Mouse (Mus musculus) ovary, adult 18-20 months (tissue): ENCODE data around the gene Muc1.
"Not testable (repeated sequence)": the region's sequence is repeated elsewhere in the genome, so short reads cannot be mapped to it uniquely, and the experiment has no call there.

Source experiments
- DNase-seq: peaks from one replicate; pipeline ENCODE4 v3.0.0; 2022; ENCODE audit warnings: low spot score, mixed read lengths

The Muc1 gene

DNA sequence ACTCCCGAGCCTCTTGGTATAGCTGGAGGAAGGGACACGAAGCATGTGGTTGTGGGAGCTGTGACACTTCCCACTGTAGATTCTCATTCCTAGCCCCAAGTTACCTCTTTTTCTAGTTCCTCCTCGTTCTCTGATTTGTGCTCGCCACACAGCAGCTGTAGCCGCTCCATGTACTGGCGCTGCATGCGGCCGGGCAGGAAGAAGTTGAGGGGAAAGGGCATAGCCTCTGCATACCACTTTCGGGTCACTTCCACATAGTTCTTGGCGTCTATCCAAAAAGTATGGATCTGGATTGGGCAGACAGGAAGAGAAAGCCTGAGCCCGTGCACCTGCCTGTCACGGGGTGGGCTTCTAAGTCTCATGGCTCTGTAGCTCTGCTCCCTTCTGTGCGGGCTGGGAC lies 18.7 kb upstream of the Muc1 start:
- DNase-seq = no peak

DNA sequence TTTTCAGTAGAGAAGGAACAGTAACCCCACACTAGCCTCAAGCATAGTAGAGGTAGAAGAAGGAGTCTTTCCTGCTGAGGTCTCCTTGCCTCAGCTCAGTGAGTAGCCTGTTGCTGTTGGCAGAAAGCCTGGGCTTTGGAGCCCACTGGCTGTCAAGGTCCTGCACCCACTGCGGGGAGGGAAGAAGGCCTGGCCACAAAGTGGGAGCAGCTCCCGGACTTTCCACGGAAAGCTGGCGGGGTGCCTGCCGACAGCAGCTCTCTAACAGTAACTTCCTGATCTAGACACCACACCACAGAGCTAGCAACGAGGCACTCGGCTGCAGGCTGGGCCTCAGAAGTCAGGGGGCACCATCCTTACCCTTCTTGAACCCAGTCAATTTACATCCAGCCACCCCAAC lies 18.1 kb upstream of the Muc1 start:
- peak; percentile 49 for DNase-seq

DNA sequence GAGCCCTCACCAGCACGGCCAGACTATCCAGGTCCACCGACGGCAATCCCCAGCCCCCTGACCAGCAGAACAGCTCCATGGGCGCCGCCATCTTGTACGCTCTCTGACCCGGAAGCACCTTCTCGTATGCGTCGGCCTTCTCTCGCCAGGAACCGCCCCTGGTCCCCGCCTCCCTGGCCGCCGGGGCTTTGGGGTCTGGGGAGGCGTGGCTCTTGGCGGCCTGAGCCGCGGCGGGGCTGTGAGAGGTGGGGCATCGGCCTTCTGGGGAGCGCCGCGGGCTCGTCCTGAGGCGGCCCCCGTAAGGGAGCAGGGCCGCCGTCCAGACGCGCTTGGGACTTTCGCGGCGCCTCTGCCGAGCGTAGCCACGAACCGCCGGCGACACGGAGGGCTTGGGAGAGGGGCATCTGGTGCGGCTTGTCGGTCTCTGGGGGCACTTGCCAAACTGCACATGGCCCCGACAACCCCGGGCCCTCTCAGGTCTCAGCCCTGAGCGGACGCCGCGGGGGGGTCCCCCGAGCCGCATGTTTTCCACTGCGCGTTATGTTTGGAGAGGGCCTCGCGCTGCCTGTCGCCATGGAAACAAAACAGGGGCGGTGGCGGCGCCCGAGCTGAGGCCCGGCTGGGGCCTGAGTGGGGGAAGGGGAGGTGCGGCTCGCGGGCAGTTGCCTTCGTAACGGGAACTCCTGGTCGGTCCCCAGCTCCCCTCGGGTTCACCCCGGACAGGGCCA lies 14.9 kb upstream of the Muc1 start:
- DNase-seq = peak; percentile 93

GRCm38 (mm10) chr3:89214681-89215411 lies 14.0 kb upstream of the Muc1 start, which contains the start of gene Thbs3:
Thbs3 (plus strand) TSS chr3:89215180.
- no peak for DNase-seq

- DNase-seq = peak; percentile 58
Measured at GRCm38 (mm10) chr3:89215853-89216252, 13.0 kb upstream of the Muc1 start.

GRCm38 (mm10) chr3:89216407-89216806 lies 12.4 kb upstream of the Muc1 start:
- not testable (repeated sequence) for DNase-seq

- no peak for DNase-seq
Measured at GRCm38 (mm10) chr3:89218271-89218670, 10.6 kb upstream of the Muc1 start.

DNA sequence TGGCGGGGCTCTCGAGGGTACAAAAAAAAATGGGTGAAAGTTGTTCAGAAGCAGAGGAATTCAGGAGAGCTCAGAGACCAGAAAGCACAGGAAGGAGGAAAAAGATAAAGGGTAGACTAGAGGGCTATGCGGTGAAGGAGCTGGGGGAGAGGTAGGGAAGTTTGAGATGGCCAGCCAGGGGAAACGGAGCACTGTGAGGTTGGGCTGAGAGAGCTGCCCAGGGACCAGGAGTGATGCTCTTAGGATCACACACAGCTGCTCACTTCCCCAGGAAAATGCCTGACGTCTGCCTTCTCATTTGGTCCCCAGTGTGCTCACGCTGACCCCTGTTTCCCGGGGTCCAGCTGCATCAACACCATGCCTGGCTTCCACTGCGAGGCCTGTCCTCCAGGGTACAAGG lies 9.3 kb upstream of the Muc1 start:
- no peak for DNase-seq

DNA sequence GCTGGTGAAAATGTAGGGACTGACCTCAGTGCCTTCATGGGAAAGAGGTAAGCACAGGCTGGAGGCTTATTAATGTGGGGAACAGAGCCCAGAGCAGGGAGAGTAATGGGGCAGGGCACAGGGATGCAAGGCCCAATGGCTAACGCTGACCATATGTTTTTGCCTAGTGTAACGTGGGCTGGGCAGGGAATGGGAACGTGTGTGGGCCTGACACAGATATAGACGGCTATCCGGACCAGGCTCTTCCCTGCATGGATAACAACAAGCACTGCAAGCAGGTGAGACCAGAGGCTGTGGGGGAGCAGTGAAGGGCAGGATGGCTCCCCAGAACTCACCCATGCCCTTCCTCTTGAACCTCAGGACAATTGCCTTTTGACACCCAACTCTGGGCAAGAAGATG lies 7.7 kb upstream of the Muc1 start:
- DNase-seq = no peak

DNA sequence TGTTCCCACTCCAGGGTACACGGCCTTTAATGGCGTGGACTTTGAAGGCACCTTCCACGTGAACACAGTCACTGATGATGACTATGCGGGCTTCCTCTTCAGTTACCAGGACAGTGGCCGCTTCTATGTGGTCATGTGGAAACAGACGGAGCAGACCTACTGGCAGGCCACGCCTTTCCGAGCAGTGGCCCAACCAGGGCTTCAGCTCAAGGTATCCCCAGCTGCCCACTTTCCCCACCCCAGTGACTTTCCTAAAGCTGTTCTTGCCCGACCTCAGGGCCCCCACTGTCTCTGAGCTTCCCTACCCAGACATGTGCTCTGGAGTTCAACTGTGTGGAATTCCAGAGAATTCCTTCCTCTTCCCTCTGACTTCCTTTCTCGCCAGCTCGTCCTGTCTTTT lies 4.1 kb upstream of the Muc1 start:
- DNase-seq = no peak

- DNase-seq = no peak
Measured at GRCm38 (mm10) chr3:89225321-89225815, 3.5 kb upstream of the Muc1 start.

DNA sequence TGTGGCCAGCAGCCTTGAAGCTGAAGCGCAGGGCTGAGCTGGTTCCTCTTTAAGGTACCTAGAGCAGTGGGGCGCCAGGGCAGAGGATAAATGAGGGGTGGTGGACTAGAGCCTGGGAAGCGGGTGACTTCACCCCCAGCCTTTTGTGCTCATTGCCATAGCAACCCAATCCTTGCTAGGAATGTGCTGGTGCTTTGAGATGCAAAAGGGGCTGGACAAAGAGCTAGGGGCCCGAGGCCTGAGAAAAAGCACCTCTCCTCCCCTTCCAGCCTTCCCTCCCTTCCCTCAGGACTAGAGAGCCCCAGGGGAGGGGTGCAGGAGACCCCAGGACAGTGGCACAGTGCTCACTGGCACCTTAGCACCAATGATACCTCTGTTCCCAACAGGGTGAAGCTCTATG lies 2.9 kb upstream of the Muc1 start:
- DNase-seq = no peak

DNA sequence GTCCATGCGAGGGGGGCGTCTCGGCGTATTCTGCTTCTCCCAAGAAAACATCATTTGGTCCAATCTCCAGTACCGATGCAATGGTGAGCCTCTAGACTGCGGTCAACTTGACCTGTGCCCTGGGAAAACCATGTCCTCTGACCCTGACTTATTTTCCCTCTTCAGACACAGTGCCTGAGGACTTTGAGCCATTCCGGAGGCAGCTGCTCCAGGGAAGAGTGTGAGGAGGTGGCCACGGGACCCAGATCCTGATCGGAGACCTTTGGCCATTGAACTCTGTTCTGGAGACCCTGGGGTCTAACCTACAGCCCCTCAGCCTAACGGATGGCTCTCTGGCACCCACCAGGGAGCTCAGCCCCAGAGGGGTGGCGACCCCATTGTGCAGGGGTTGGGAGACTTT lies 2.5 kb upstream of the Muc1 start:
- DNase-seq = no peak

- DNase-seq = no peak
Measured at GRCm38 (mm10) chr3:89226900-89227299, 2.0 kb upstream of the Muc1 start, which contains the start of gene Mtx1. Mtx1 (minus strand) TSS chr3:89227088.

DNA sequence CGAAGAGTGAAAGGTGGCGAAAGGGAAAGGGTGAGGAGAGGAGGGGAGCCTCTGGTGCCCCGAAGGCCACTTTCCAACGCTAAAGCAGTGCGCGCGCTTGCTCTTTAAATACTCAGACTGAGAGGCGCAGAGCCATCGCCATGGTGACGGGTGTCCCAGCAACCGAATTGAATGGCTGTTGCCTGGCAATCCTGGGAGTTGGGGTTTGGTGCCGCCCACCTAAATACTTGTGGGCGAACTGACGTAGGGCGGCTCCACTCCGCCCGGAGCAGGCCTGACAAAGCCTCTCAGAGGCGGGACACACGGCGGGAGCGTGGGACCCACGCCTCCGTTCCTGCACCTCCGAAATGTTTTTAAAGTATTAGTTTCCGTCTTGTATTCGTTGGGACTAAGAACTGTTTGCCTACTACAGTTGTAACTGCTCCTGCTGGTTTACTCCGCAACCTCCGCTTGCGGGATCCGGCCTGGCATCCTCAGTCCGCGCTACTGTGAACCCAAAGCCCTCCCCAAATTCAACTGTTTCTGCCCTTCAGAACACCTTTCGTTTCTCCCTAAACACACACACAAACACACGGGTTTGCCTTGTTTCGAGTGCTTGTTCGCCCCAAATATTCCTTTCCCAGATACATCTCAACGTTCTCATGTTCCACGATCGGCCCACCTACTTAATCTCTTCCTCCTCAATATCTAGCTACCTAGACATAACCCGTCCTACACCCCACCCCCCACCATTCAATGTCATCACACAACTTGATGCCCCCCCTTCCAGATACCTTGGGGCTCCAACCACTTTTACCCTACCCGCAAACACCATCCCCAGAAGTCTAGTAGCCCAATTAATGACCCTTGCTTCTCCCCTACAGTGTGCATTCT lies 1.3 kb upstream of the Muc1 start:
- peak; percentile 89 for DNase-seq

- peak; percentile 68 for DNase-seq
Measured at GRCm38 (mm10) chr3:89228180-89228549, 692 bp upstream of the Muc1 start.

DNA sequence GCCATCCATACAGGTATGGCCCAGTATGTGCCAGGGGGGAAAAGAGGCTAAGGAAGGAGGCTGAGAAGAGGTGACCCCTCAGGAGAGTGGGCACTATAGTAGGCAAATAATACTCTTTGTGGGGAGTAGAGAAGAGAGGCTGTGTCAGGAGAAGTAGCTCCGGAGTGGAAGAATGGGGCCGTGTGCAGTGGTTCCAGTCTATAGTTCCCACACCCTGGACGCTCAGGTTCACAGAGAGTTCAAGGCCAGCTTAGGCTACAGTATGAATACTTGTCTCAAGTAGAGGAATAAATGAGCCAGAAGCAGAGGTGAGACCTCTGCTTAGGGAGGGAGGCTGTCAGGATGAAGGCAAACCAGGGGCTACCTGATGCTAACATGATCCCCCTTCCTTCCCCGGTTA lies 419 bp downstream of the Muc1 start:
- DNase-seq = no peak

DNA sequence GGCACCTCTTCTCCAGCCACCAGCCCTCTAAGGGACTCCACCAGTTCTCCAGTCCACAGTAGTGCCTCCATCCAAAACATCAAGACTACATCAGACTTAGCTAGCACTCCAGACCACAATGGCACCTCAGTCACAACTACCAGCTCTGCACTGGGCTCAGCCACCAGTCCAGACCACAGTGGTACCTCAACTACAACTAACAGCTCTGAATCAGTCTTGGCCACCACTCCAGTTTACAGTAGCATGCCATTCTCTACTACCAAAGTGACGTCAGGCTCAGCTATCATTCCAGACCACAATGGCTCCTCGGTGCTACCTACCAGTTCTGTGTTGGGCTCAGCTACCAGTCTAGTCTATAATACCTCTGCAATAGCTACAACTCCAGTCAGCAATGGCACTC lies 1.7 kb downstream of the Muc1 start:
- no peak for DNase-seq

- DNase-seq = no peak
Measured at GRCm38 (mm10) chr3:89231345-89231744, 2.5 kb downstream of the Muc1 start.

GRCm38 (mm10) chr3:89231772-89232275 lies 3.0 kb downstream of the Muc1 start:
- no peak for DNase-seq

- DNase-seq = no peak
Measured at GRCm38 (mm10) chr3:89232614-89233013, 3.8 kb downstream of the Muc1 start.

DNA sequence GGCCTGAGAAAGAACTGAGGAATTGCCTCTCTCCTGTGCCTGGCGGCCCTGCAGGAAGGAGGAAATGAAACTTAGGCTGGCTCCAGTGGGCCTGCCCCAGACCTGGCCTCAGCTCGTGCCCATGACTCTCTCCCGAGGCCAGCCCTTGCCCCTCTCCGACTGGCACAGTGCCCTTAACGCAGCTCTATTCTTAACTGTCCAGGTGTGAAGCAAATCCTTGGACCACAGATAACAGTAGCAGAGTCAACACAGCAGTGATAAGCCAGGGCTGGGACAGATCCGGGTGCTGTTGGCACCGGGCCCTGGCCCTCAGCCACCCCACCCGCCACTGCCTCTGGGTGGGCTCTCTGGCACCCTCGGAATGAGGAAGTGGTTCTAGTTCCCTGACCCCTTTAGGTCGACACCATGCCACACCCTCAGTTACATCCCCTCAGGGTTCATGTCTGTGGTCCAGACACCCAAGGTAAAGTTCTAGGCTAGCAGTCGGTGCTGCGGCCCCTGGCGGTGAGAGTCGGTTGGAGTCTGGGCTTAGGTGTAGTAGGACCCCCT lies 4.8 kb downstream of the Muc1 start:
- DNase-seq = no peak
